Mouse (Mus musculus) thymus, adult 2 months (tissue): ENCODE data around the gene Spats2.

Experiments used
- CTCF ChIP-seq: fragments of 200-500 bp; IDR thresholded peaks from 2 replicates; pipeline ENCODE4 v1.5.1; 2012; ENCODE audit warnings: mild to moderate bottlenecking, control low read depth, low read length, moderate library complexity, borderline replicate concordance; ENCODE audit not compliant: control insufficient read depth, poor library complexity, insufficient read depth; ENCODE audit errors: extremely low read depth
- POLR2A ChIP-seq: fragments of 200-500 bp; IDR thresholded peaks from 2 replicates; pipeline ENCODE4 v1.6.1; 2012; ENCODE audit warnings: mild to moderate bottlenecking, low read length, control low read depth, moderate library complexity; ENCODE audit not compliant: control insufficient read depth, poor library complexity, insufficient read depth; ENCODE audit errors: extremely low read depth

DNA sequence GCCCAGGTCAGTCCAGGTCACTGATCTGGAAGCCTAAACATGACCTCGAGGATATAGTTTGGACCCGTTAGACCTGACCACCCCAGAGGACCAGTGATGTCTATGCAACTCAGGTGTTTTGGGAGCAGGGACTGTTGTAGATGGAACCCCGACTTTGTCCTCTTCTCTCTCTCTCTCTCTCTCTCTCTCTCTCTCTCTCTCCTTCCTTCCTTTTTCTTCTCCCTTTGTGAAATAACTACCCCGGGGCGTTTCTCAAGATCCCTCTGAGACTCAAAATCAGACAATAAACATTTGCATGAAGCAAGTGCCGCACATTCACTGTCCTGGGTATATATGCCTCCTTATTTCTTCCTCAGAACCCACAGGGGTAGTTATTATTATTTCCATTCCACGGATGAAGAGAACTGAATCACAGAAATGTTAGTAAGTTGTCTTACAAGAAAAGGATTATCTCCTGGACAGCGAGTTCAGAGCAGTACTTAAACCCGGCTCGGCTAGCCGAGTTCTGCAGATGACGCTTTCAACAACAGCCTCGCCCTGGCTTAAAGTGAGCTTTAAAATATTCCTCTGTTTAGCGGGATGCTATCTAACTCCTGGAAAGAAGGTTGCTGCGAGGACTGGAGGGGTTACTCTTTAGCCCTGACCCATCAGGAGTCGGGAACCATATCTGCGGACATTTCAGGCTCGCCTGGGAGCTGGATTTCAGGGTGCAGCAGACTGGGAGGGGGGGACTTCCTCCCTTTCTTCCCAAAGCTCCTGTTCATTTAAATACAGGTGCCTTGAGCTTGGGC, 97.3 kb downstream of the Spats2 start:
- TF ChIP-seq POLR2A, result no peak
- TF ChIP-seq CTCF, result no peak
